Mouse (Mus musculus) kidney, embryonic 15.5 days (tissue): ENCODE data around the gene Zbed5. TPM values are rescaled to one million over a fixed set of nuclear protein-coding genes. Genes with fewer than 3 reads are reported as not detected.
"Not testable (repeated sequence)": the region's sequence is repeated elsewhere in the genome, so short reads cannot be mapped to it uniquely, and the experiment has no call there.

ENCODE experiments used
- ATAC-seq: fragments of 200-750 bp; cut with Nextera tagmentation; replicated peaks from 2 replicates; pipeline ENCODE4 v1.8.0; 2017; ENCODE audit warnings: moderate TSS enrichment; ENCODE audit not compliant: low FRiP score
- H3K27ac ChIP-seq: fragments of 300-500 bp; sonication (generic); 2 replicates; pipeline ENCODE4 v1.5.1; 2015; ENCODE audit warnings: mild to moderate bottlenecking, inconsistent platforms
- H3K27me3 ChIP-seq: fragments of 300-500 bp; sonication (generic); 2 replicates; pipeline ENCODE4 v1.6.1; 2015; ENCODE audit warnings: inconsistent platforms
- H3K36me3 ChIP-seq: fragments of 300-500 bp; sonication (generic); 2 replicates; pipeline ENCODE4 v1.6.1; 2015; ENCODE audit warnings: inconsistent platforms
- H3K4me1 ChIP-seq: fragments of 300-500 bp; sonication (generic); 2 replicates; pipeline ENCODE4 v1.6.1; 2015; ENCODE audit warnings: inconsistent platforms
- H3K4me2 ChIP-seq: fragments of 300-500 bp; sonication (generic); 2 replicates; pipeline ENCODE4 v1.6.1; 2015; ENCODE audit warnings: moderate library complexity, mild to moderate bottlenecking, inconsistent platforms
- H3K4me3 ChIP-seq: fragments of 300-500 bp; sonication (generic); replicated peaks from 2 replicates; pipeline ENCODE4 v1.5.1; 2015; ENCODE audit warnings: mild to moderate bottlenecking, inconsistent platforms
- H3K9ac ChIP-seq: fragments of 300-500 bp; sonication (generic); 2 replicates; pipeline ENCODE4 v1.6.1; 2015; ENCODE audit warnings: mild to moderate bottlenecking, inconsistent platforms
- H3K9me3 ChIP-seq: fragments of 300-500 bp; sonication (generic); replicated peaks from 2 replicates; pipeline ENCODE4 v1.6.1; 2016; ENCODE audit warnings: inconsistent platforms
- WGBS: fragments of 180-500 bp; shearing (Covaris S2); methylation state at CpG from one replicate; pipeline ENCODE4 v1.1.7; 2015; ENCODE audit warnings: mixed read lengths; 5-methylcytosine and 5-hydroxymethylcytosine counted together
- polyA plus RNA-seq: library from polyadenylated mRNA; unstranded; fragments of >200 nt; fragmentation: Nextera tagmentation; extraction: Ambion mirVana; gene quantifications from 2 replicates; pipeline ENCODE4 v1.2.1, GENCODE M21; 2015

Gene Zbed5
- polyA plus RNA-seq, 1 experiment from 2014 or later: 7.1 TPM

GRCm38 (mm10) chr5:129875098-129875497, 20.4 kb upstream of the Zbed5 start:
- Histone ChIP-seq H3K36me3 (peaks cover 6% of the 10 kb centered on the region), H3K4me2 (no peak overlapping the region), H3K9ac (no peak overlapping the region), H3K27ac (no peak overlapping the region), H3K27me3 (no peaks in the 10 kb centered on the region), H3K4me3 (no peak overlapping the region), H3K4me1 (no peaks in the 10 kb centered on the region), H3K9me3 (no peaks in the 10 kb centered on the region)
- 81% methylated on average over 11 of the region's 11 CpGs for WGBS
- ATAC-seq: no peak

GRCm38 (mm10) chr5:129877731-129878455, 17.6 kb upstream of the Zbed5 start:
- H3K4me2 ChIP-seq: no peak overlapping the region
- H3K9me3 ChIP-seq: no peaks in the 10 kb centered on the region
- no peaks in the 10 kb centered on the region for H3K4me1 ChIP-seq
- no peak overlapping the region for H3K4me3 ChIP-seq
- no peak for ATAC-seq
- no peak overlapping the region for H3K27ac ChIP-seq
- 68% methylated on average over 9 of the region's 9 CpGs for WGBS
- H3K36me3 ChIP-seq: peaks cover 31% of the 10 kb centered on the region
- no peaks in the 10 kb centered on the region for H3K27me3 ChIP-seq
- H3K9ac ChIP-seq: no peak overlapping the region

GRCm38 (mm10) chr5:129878946-129879345, 16.6 kb upstream of the Zbed5 start:
- WGBS: 47% methylated on average over 2 of the region's 2 CpGs
- no peak for ATAC-seq
- peaks cover 38% of the 10 kb centered on the region for H3K36me3 ChIP-seq
- no peaks in the 10 kb centered on the region for H3K9me3 ChIP-seq
- no peaks in the 10 kb centered on the region for H3K4me1 ChIP-seq
- H3K9ac ChIP-seq: no peak overlapping the region
- H3K27ac ChIP-seq: no peak overlapping the region
- H3K4me2 ChIP-seq: no peak overlapping the region
- no peaks in the 10 kb centered on the region for H3K27me3 ChIP-seq
- H3K4me3 ChIP-seq: no peak overlapping the region

- Histone ChIP-seq H3K9me3 (no peaks in the 10 kb centered on the region), H3K36me3 (peaks cover 47% of the 10 kb centered on the region), H3K9ac (no peak overlapping the region), H3K4me2 (no peak overlapping the region), H3K4me1 (peaks cover 3% of the 10 kb centered on the region; the same call in 1 of the 2 replicates), H3K4me3 (no peak overlapping the region), H3K27me3 (no peaks in the 10 kb centered on the region), H3K27ac (no peak overlapping the region)
- 55% methylated on average over 3 of the region's 3 CpGs for WGBS
- no peak for ATAC-seq
Observed at GRCm38 (mm10) chr5:129879888-129880287, 15.6 kb upstream of the Zbed5 start.

GRCm38 (mm10) chr5:129886271-129886670, 9.3 kb upstream of the Zbed5 start:
- H3K9ac ChIP-seq: peak overlapping the region; percentile 94
- no peaks in the 10 kb centered on the region for H3K9me3 ChIP-seq
- peak overlapping the region; percentile 98; the same call in 1 of the 2 replicates for H3K27ac ChIP-seq
- WGBS: 33% methylated on average over 10 of the region's 10 CpGs
- no peaks in the 10 kb centered on the region for H3K27me3 ChIP-seq
- H3K4me2 ChIP-seq: peak overlapping the region; percentile 82
- ATAC-seq: no peak
- H3K4me3 ChIP-seq: peak overlapping the region; percentile 85
- peaks cover 37% of the 10 kb centered on the region for H3K36me3 ChIP-seq
- peaks cover 16% of the 10 kb centered on the region for H3K4me1 ChIP-seq

- WGBS: under 1% methylated on average over 46 of the region's 46 CpGs
- no peaks in the 10 kb centered on the region for H3K9me3 ChIP-seq
- peaks cover 16% of the 10 kb centered on the region for H3K4me1 ChIP-seq
Observed at GRCm38 (mm10) chr5:129886911-129887636, 8.4 kb upstream of the Zbed5 start, which contains the start of gene Chchd2. Gene Chchd2, minus strand, starts transcription at chr5:129887470.

GRCm38 (mm10) chr5:129890390-129890789, 5.1 kb upstream of the Zbed5 start:
- ATAC-seq, H3K4me3 ChIP-seq, H3K4me2 ChIP-seq, H3K27me3 ChIP-seq, H3K36me3 ChIP-seq, H3K9ac ChIP-seq, H3K9me3 ChIP-seq, H3K27ac ChIP-seq: not testable (repeated sequence)
- WGBS: 80% methylated on average over 5 of the region's 7 CpGs
- H3K4me1 ChIP-seq: peaks cover 13% of the 10 kb centered on the region

More at GRCm38 (mm10) chr5:129886911-129887636, 8.4 kb upstream of the Zbed5 start, which contains the start of gene Chchd2:
- peak; percentile 100 for ATAC-seq
- Histone ChIP-seq H3K27ac (peak within 1 kb of the TSS; percentile 98), H3K4me2 (peak within 1 kb of the TSS; percentile 82), H3K27me3 (no peaks in the 10 kb centered on the region), H3K36me3 (peaks cover 29% of the 10 kb centered on the region), H3K9ac (peak within 1 kb of the TSS; percentile 94), H3K4me3 (peak within 1 kb of the TSS; percentile 85)

GRCm38 (mm10) chr5:129898449-129898848, 2.9 kb downstream of the Zbed5 start, which contains the start of gene Phkg1:
Gene Phkg1, minus strand, starts transcription at chr5:129898549.
- Histone ChIP-seq H3K9me3 (no peaks in the 10 kb centered on the region), H3K4me2 (no peak within 1 kb of the TSS), H3K36me3 (peaks cover 16% of the 10 kb centered on the region), H3K4me1 (peaks cover 12% of the 10 kb centered on the region), H3K27me3 (no peaks in the 10 kb centered on the region), H3K4me3 (no peak within 1 kb of the TSS), H3K9ac (no peak within 1 kb of the TSS), H3K27ac (no peak within 1 kb of the TSS)
- 93% methylated on average over 1 of the region's 1 CpGs for WGBS
- ATAC-seq: no peak

- Histone ChIP-seq H3K9me3 (no peaks in the 10 kb centered on the region), H3K9ac (peak overlapping the region; percentile 46), H3K36me3 (peaks cover 4% of the 10 kb centered on the region), H3K27me3 (no peaks in the 10 kb centered on the region), H3K4me1 (peaks cover 18% of the 10 kb centered on the region), H3K27ac (peak overlapping the region; percentile 96), H3K4me3 (peak overlapping the region; percentile 74), H3K4me2 (peak overlapping the region; percentile 90)
- ATAC-seq: no peak
- WGBS: 34% methylated on average over 4 of the region's 4 CpGs
Observed at GRCm38 (mm10) chr5:129907775-129908174, 12.3 kb downstream of the Zbed5 start.

GRCm38 (mm10) chr5:129908242-129908965, 12.9 kb downstream of the Zbed5 start, which contains the start of gene Nupr1l:
Gene Nupr1l, plus strand, starts transcription at chr5:129908540.
- WGBS: under 1% methylated on average over 57 of the region's 63 CpGs
- peak within 1 kb of the TSS; percentile 96 for H3K27ac ChIP-seq
- ATAC-seq: peak; percentile 98

GRCm38 (mm10) chr5:129909147-129909546, 13.6 kb downstream of the Zbed5 start:
- 64% methylated on average over 9 of the region's 9 CpGs for WGBS
- no peaks in the 10 kb centered on the region for H3K36me3 ChIP-seq
- peaks cover 18% of the 10 kb centered on the region for H3K4me1 ChIP-seq
- peak overlapping the region; percentile 85; the same call in 1 of the 2 replicates for H3K9ac ChIP-seq
- peak overlapping the region; percentile 96 for H3K27ac ChIP-seq
- H3K4me3 ChIP-seq: peak overlapping the region; percentile 74
- no peaks in the 10 kb centered on the region for H3K27me3 ChIP-seq
- peak overlapping the region; percentile 90 for H3K4me2 ChIP-seq
- ATAC-seq: peak; percentile 0; the same call in 1 of the 2 replicates
- no peaks in the 10 kb centered on the region for H3K9me3 ChIP-seq

More at GRCm38 (mm10) chr5:129908242-129908965, 12.9 kb downstream of the Zbed5 start, which contains the start of gene Nupr1l:
- Histone ChIP-seq H3K9ac (peak within 1 kb of the TSS; percentile 85), H3K36me3 (no peaks in the 10 kb centered on the region), H3K9me3 (no peaks in the 10 kb centered on the region), H3K4me2 (peak within 1 kb of the TSS; percentile 90), H3K4me1 (peaks cover 18% of the 10 kb centered on the region), H3K27me3 (no peaks in the 10 kb centered on the region), H3K4me3 (peak within 1 kb of the TSS; percentile 74)
